Mouse (Mus musculus): ENCODE measurements around the gene Papss2.

DNA sequence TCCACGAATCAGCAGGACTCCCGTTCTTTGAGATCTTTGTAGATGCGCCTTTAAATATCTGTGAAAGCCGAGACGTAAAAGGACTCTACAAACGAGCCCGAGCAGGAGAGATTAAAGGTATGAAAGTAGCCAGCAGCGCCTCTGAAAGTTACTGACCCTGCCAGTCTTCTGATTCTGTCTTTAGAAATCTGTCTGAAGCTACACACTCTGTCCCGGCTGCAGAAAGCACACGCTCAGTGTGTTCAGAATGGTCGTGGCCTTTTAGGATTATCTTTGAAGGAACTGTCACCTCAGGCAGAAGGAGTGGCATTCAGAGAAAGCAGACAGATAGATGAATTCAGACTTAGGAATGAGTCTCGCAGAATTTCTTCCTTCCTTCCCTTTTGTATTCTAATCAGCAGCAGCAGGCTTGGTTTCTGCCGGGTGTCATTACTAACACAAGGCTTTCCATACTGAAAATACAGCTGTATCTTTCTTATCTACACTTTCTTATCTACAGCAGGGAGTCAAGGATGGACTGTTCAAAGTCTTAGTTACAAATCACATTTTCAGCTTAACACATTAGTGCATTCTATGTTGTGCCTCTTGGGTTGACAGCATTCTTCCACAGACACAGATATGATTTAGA lies 42.8 kb downstream of the Papss2 start:
- TF ChIP-seq POLR2A (IDR thresholded peaks at IDR 0.05; ENCODE audit: low read depth, low read length) (no peak), CTCF (conservative IDR thresholded peaks at IDR 0.05; ENCODE audit: insufficient read depth, insufficient read length, low read depth, low read length) (no peak)
